In the genomic region with DNA sequence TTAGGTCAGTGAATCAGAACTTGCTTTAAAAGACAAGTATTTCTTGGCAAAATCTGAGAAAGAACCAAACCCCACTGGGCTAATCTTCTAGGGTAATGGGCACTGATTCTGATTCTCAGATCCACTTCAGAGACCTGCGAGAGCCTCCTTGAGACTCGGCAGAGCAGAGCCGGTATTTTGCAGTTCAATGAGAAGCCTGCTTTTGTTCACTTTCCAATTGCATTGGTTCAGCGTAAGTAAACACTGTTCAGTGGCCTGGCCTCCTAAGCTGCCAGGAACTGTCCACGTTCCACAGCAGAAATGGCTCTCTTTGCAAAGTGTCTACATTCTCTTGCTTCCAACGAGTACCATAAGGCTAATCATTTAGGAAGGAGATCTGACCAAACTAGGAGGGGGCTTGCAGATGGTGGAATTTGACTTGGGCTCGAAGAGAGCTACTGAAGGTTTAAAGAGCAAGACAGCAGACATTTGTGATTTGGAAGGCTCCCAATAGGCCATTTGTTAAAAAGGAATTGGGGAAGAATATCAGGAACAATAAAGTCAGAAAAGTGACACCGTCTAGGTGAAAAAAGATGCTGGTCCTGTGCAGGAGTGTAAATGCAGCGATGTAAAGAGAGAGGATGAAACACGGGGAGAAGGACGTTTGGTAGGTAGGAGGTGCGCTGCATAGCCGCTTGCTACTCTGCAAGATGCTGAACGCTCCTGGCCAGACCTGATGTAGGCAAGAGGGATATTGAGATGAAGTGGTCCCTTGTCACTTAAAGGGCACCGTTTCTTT, we compare ENCODE assay signal across 13 mouse cellular contexts.
A peak's percentile ranks its signal among the peaks of the same experiment; 100 is the strongest.
DNase-seq lines count a peak whose midpoint lies in the region; ATAC-seq and TF ChIP-seq lines count a peak whose summit lies in the region.
"Had no signal": no experiment of that assay in that cellular context is flagged by ENCODE, and none has a peak within 500 bp of the region (broad histone marks: within the 10 kb centered on the region; RNA-seq: fewer than 3 reads in every experiment).

No protein-coding gene starts in this region.

- H3K27ac ChIP-seq in hindbrain, embryonic 10.5 days = peak overlapping the region; percentile 72
- no peak overlapping the region for H3K27ac ChIP-seq in hindbrain, embryonic 16.5 days (ENCODE audit: low read depth, low read length)
- 0 out of 2 replicates have a peak overlapping the region, but pooled peaks have one; percentile 31 for H3K27ac ChIP-seq in forebrain, embryonic 12.5 days
- H3K27ac ChIP-seq in lung, postnatal 0 days (ENCODE audit: low read length) = no peak overlapping the region
- 0 out of 2 replicates have a peak overlapping the region, but pooled peaks have one; percentile 7 for H3K27ac ChIP-seq in midbrain, postnatal 0 days (ENCODE audit: low read depth, low read length)
- H3K27ac ChIP-seq: limb, embryonic 12.5 days had no signal

- H3K4me3 ChIP-seq in hindbrain, embryonic 10.5 days = no peak overlapping the region
- H3K4me3 ChIP-seq in hindbrain, embryonic 16.5 days (ENCODE audit: low read length) = no peak overlapping the region
- H3K4me3 ChIP-seq in forebrain, embryonic 12.5 days (replicated peaks) = no peak overlapping the region
- H3K4me3 ChIP-seq in lung, postnatal 0 days (ENCODE audit: low read depth, low read length) = no peak overlapping the region
- H3K4me3 ChIP-seq in midbrain, postnatal 0 days (ENCODE audit: low read depth, low read length) = no peak overlapping the region
- H3K4me3 ChIP-seq: limb, embryonic 12.5 days had no signal

- no peak for TF ChIP-seq EP300 in lung, postnatal 0 days (IDR thresholded peaks at IDR 0.05)

- H3K36me3 ChIP-seq in hindbrain, embryonic 10.5 days = peaks cover 20% of the 10 kb centered on the region
- H3K36me3 ChIP-seq in hindbrain, embryonic 16.5 days (ENCODE audit: control insufficient read depth, insufficient read depth, low read length) = no peaks in the 10 kb centered on the region
- H3K36me3 ChIP-seq in forebrain, embryonic 12.5 days (replicated peaks) = peaks cover 20% of the 10 kb centered on the region
- H3K36me3 ChIP-seq in lung, postnatal 0 days (ENCODE audit: insufficient read depth, low read length) = no peaks in the 10 kb centered on the region
- H3K36me3 ChIP-seq in midbrain, postnatal 0 days (ENCODE audit: insufficient read depth, low read length) = no peaks in the 10 kb centered on the region; the same call in 1 of the 2 replicates

- 65% methylated on average over 15 of the region's 15 CpGs for WGBS in hindbrain, embryonic 10.5 days
- WGBS in hindbrain, embryonic 16.5 days = 35% methylated on average over 15 of the region's 15 CpGs
- 44% methylated on average over 15 of the region's 15 CpGs for WGBS in forebrain, embryonic 12.5 days
- WGBS in lung, postnatal 0 days = 52% methylated on average over 15 of the region's 15 CpGs
- 34% methylated on average over 15 of the region's 15 CpGs for WGBS in midbrain, postnatal 0 days

- H3K4me1 ChIP-seq in hindbrain, embryonic 10.5 days (replicated peaks) = peaks cover 28% of the 10 kb centered on the region
- H3K4me1 ChIP-seq in hindbrain, embryonic 16.5 days (ENCODE audit: control insufficient read depth, insufficient read depth, low read depth, low read length) = peaks cover 8% of the 10 kb centered on the region
- peaks cover 20% of the 10 kb centered on the region for H3K4me1 ChIP-seq in forebrain, embryonic 12.5 days
- H3K4me1 ChIP-seq in lung, postnatal 0 days (ENCODE audit: insufficient read depth, low read depth, low read length) = no peaks in the 10 kb centered on the region
- peaks cover 10% of the 10 kb centered on the region; the same call in 1 of the 2 replicates for H3K4me1 ChIP-seq in midbrain, postnatal 0 days (ENCODE audit: insufficient read depth, low read length)

- TF ChIP-seq CTCF in lung, postnatal 0 days (IDR thresholded peaks at IDR 0.05) = no peak
- no peak for TF ChIP-seq CTCF in midbrain, postnatal 0 days (IDR thresholded peaks at IDR 0.05)

- ATAC-seq in hindbrain, embryonic 16.5 days = no peak
- ATAC-seq in forebrain, embryonic 12.5 days (ENCODE audit: low FRiP score) = 0 out of 2 replicates have a peak, but pooled peaks have one; percentile 20
- peak; percentile 60 for ATAC-seq in lung, postnatal 0 days
- ATAC-seq in midbrain, postnatal 0 days (ENCODE audit: low FRiP score) = no peak
- ATAC-seq: liver, postnatal 0 days had no signal

- no peaks in the 10 kb centered on the region for H3K27me3 ChIP-seq in hindbrain, embryonic 10.5 days (ENCODE audit: insufficient read depth, poor library complexity, severe bottlenecking)
- no peaks in the 10 kb centered on the region for H3K27me3 ChIP-seq in hindbrain, embryonic 16.5 days (replicated peaks; ENCODE audit: control insufficient read depth, insufficient read depth, low read length)
- H3K27me3 ChIP-seq in forebrain, embryonic 12.5 days = no peaks in the 10 kb centered on the region
- no peaks in the 10 kb centered on the region for H3K27me3 ChIP-seq in lung, postnatal 0 days (replicated peaks; ENCODE audit: insufficient read depth, low read length)
- H3K27me3 ChIP-seq in midbrain, postnatal 0 days (ENCODE audit: insufficient read depth, low read length) = no peaks in the 10 kb centered on the region
- H3K27me3 ChIP-seq: limb, embryonic 12.5 days had no signal

- H3K4me2 ChIP-seq in hindbrain, embryonic 16.5 days (ENCODE audit: low read length) = no peak overlapping the region
- no peak overlapping the region for H3K4me2 ChIP-seq in forebrain, embryonic 12.5 days
- no peak overlapping the region for H3K4me2 ChIP-seq in lung, postnatal 0 days (replicated peaks; ENCODE audit: low read depth, low read length)
- H3K4me2 ChIP-seq in midbrain, postnatal 0 days (ENCODE audit: low read depth, low read length, poor library complexity, severe bottlenecking) = no peak overlapping the region
- H3K4me2 ChIP-seq: heart, embryonic 11.5 days; limb, embryonic 12.5 days had no signal

- DNase-seq in hindbrain, embryonic 10.5 days (ENCODE audit: low spot score) = no peak
- DNase-seq in lung, postnatal 0 days (ENCODE audit: low spot score) = peak; percentile 54
- DNase-seq in midbrain, postnatal 0 days (ENCODE audit: low spot score) = no peak
- no peak for DNase-seq in ovary, adult 18-20 months (ENCODE audit: low spot score)
- no peak for DNase-seq in heart, adult 9 months (ENCODE audit: low spot score in 2 of 2)
- no peak for DNase-seq in frontal cortex, postnatal 10 days (ENCODE audit: low spot score in 2 of 2)
- DNase-seq: adrenal gland, postnatal 25 days; gastrocnemius, postnatal 14 days; liver, postnatal 0 days had no signal

- no peaks in the 10 kb centered on the region for H3K9me3 ChIP-seq in hindbrain, embryonic 10.5 days
- no peaks in the 10 kb centered on the region for H3K9me3 ChIP-seq in hindbrain, embryonic 16.5 days (ENCODE audit: control insufficient read depth, low read length)
- no peaks in the 10 kb centered on the region for H3K9me3 ChIP-seq in forebrain, embryonic 12.5 days
- H3K9me3 ChIP-seq in lung, postnatal 0 days (ENCODE audit: low read length) = no peaks in the 10 kb centered on the region
- no peaks in the 10 kb centered on the region for H3K9me3 ChIP-seq in midbrain, postnatal 0 days (ENCODE audit: low read length)
- H3K9me3 ChIP-seq: limb, embryonic 12.5 days had no signal

- H3K9ac ChIP-seq in hindbrain, embryonic 16.5 days (ENCODE audit: low read depth, low read length) = no peak overlapping the region
- H3K9ac ChIP-seq in forebrain, embryonic 12.5 days = no peak overlapping the region
- H3K9ac ChIP-seq in lung, postnatal 0 days (replicated peaks; ENCODE audit: low read depth) = no peak overlapping the region
- H3K9ac ChIP-seq in midbrain, postnatal 0 days (replicated peaks; ENCODE audit: low read length, poor library complexity, severe bottlenecking) = no peak overlapping the region
- H3K9ac ChIP-seq: limb, embryonic 12.5 days; liver, postnatal 0 days had no signal

Comparison
In these comparisons a context has a peak if more than half of its experiments do, and no peak if none do; other contexts are left out.
1. H3K27ac ChIP-seq: peak in hindbrain, embryonic 10.5 days (single experiment), forebrain, embryonic 12.5 days (single experiment) and midbrain, postnatal 0 days (single experiment); none in hindbrain, embryonic 16.5 days (single experiment) and lung, postnatal 0 days (single experiment).
2. ATAC-seq: peak in forebrain, embryonic 12.5 days (single experiment) and lung, postnatal 0 days (single experiment); none in hindbrain, embryonic 16.5 days (single experiment) and midbrain, postnatal 0 days (single experiment).